20 mouse cellular contexts compared by ENCODE assay signal in the genomic region with DNA sequence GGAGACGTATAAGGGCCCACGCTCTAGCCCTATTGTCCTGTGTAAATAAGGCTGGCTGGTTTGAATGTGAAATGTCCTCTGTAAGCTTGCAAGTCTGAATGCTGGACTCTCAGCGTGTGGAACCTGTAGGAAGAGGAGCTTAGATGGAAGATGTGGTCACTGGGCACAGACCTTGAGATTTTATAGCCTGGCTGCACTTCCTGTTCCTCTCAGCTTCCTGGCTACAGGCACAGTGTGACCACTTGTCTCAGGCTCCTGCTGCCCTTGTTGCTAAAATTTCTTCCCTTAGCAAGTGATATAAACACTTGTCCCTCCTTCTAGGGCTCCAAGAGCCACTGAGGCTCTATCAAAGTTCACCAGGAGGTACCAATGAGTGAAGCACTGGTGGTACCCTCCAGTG.
DNase-seq lines count a peak whose midpoint lies in the region; TF ChIP-seq lines count a peak whose summit lies in the region.
"Had no signal": no experiment of that assay in that cellular context is flagged by ENCODE, and none has a peak within 500 bp of the region (broad histone marks: within the 10 kb centered on the region; RNA-seq: fewer than 3 reads in every experiment).

No protein-coding gene starts in this region.

- intact Hi-C loops in gastrocnemius, adult 2 months (cut with DNase I), result no loop called here

- H3K27ac ChIP-seq in gastrocnemius, adult 2 months, result no peak overlapping the region
- H3K27ac ChIP-seq: embryonic facial prominence, embryonic 13.5 days; embryonic facial prominence, embryonic 15.5 days; forebrain, embryonic 10.5 days; forebrain, embryonic 12.5 days had no signal

- TF ChIP-seq CTCF in gastrocnemius, adult 2 months (IDR thresholded peaks at IDR 0.05), result no peak

- no peak overlapping the region for H3K4me3 ChIP-seq in gastrocnemius, adult 2 months
- H3K4me3 ChIP-seq: embryonic facial prominence, embryonic 13.5 days; embryonic facial prominence, embryonic 15.5 days; erythroblast, embryonic 14.5 days; forebrain, embryonic 10.5 days; forebrain, embryonic 12.5 days had no signal

- DNase-seq in gastrocnemius, adult 2 months, result peak; percentile 33
- DNase-seq in gastrocnemius, postnatal 10 days, result no peak
- peak; percentile 16 for DNase-seq in A20 (ENCODE audit: low read depth, low spot score)
- peak; percentile 70 for DNase-seq in skeletal muscle tissue, adult 2 months (ENCODE audit: low read depth, low spot score)
- no peak for DNase-seq in frontal cortex, adult 2 months (ENCODE audit: extremely low spot score in 1 of 2, low spot score in 1 of 2)
- DNase-seq: adrenal gland, postnatal 10 days; adrenal gland, postnatal 25 days; B cell, adult 2 months; cerebellum, adult 11 months; cerebellum, adult 18-20 months; cerebellum, adult 8-10 months; cerebellum, adult 9-11 months; cerebellum, postnatal 14 days; cerebellum, postnatal 36 days; embryo, embryonic 11 days had no signal

Comparison
In these comparisons a context has a peak if more than half of its experiments do, and no peak if none do; other contexts are left out.
1. DNase-seq: peak in gastrocnemius, adult 2 months (single experiment), A20 (single experiment) and skeletal muscle tissue, adult 2 months (single experiment); none in gastrocnemius, postnatal 10 days (single experiment) and frontal cortex, adult 2 months (0 of 2).